Mouse (Mus musculus): ENCODE measurements around the gene Ms4a15. TPM values are rescaled to one million over a fixed set of nuclear protein-coding genes. Genes with fewer than 3 reads are reported as not detected.

Gene Ms4a15
- not detected in 2 replicates for polyA plus RNA-seq (2015; fragmentation: Nextera tagmentation; extraction: Ambion mirVana)

DNA sequence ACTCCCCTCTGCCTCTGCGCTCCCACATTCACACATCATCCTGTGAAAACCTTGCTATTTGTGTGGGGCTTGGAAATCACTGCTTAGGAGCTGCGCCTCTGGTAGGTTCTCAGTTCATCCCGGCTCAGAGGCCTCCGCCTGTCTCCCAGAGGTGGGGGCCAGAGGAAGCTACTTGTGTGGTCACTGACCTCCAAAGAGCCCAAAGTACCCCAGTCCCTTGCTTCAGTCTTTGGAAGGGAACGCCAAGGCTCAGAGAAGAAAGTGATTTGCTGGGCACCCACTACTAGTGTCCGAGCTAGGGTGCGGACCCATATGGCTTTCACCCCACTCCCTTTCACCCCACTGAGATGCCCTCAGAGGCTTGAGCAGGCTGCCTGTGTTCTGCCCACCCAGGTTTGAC lies at the start of gene Ms4a15:
Gene Ms4a15, minus strand, starts transcription at position 101 of the 400 bp plus-strand sequence.
- no peak for ATAC-seq (ENCODE audit: low FRiP score, low TSS enrichment)
- H3K4me1 ChIP-seq (ENCODE audit: insufficient read depth, low read length): no peaks in the 10 kb centered on the region
- no peak within 1 kb of the TSS for H3K4me3 ChIP-seq (ENCODE audit: low read length)
- no peaks in the 10 kb centered on the region for H3K36me3 ChIP-seq (ENCODE audit: insufficient read depth, low read length)
- no peaks in the 10 kb centered on the region for H3K27me3 ChIP-seq (ENCODE audit: insufficient read depth, low read length)
- no peak within 1 kb of the TSS for H3K9ac ChIP-seq (replicated peaks; ENCODE audit: low read length)
- H3K4me2 ChIP-seq (replicated peaks; ENCODE audit: low read depth, low read length): no peak within 1 kb of the TSS
- WGBS: 88% methylated on average over 7 of the region's 7 CpGs
- H3K27ac ChIP-seq (ENCODE audit: low read length): no peak within 1 kb of the TSS
- no peaks in the 10 kb centered on the region for H3K9me3 ChIP-seq (ENCODE audit: low read length)

DNA sequence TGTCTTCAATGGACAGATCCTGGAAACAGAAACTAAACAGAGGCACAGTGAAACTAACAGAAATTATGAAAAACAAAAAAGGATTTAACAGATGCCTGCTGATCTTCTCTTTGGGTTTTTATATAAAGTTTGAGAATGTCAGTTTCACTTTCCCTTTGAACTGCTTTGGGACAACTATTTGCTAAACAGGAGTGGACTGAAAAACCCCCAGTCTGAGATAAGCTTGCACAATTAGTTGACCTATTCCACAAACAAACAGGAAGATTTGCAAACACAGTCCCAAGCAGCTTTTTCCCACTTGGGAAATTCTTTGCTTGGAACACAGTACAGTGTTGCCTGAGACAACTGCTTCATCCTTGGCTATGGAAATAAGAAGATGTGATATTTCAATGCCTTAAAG lies 44.5 kb upstream of the Ms4a15 start:
- ATAC-seq (ENCODE audit: low FRiP score, low TSS enrichment): no peak

DNA sequence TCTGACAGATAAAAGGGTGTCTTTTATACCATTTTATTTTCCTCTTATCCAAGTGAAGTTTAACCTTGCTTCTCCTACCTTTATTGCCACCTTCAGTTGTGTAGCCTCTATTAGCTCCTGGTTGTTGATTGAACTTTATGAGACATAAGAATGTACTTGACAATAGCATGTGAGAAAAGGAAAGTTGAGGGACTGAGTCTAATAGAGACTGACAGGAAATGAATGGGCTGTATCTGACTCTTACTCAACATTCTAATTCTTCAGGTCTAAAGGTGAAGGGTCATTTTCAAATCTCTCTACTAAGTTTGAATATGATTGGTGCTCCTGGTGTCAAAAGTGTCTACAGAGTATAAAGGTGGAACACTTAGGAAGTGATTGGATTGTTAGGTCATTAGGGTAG lies 29.3 kb upstream of the Ms4a15 start:
- Histone ChIP-seq H3K9ac (replicated peaks; ENCODE audit: low read length) (no peak overlapping the region), H3K9me3 (ENCODE audit: low read length) (no peaks in the 10 kb centered on the region; the same call in 1 of the 2 replicates), H3K36me3 (ENCODE audit: insufficient read depth, low read length) (no peaks in the 10 kb centered on the region), H3K27me3 (ENCODE audit: insufficient read depth, low read length) (no peaks in the 10 kb centered on the region), H3K27ac (ENCODE audit: low read length) (no peak overlapping the region), H3K4me2 (replicated peaks; ENCODE audit: low read depth, low read length) (no peak overlapping the region), H3K4me3 (ENCODE audit: low read length) (no peak overlapping the region), H3K4me1 (ENCODE audit: insufficient read depth, low read length) (no peaks in the 10 kb centered on the region)
- ATAC-seq (ENCODE audit: low FRiP score, low TSS enrichment): no peak

More for the DNA sequence above, 44.5 kb upstream of the Ms4a15 start:
- H3K4me1 ChIP-seq (ENCODE audit: insufficient read depth, low read length): no peaks in the 10 kb centered on the region
- no peak overlapping the region for H3K4me2 ChIP-seq (replicated peaks; ENCODE audit: low read depth, low read length)
- no peaks in the 10 kb centered on the region for H3K36me3 ChIP-seq (ENCODE audit: insufficient read depth, low read length)
- H3K27me3 ChIP-seq (ENCODE audit: insufficient read depth, low read length): no peaks in the 10 kb centered on the region
- no peak overlapping the region for H3K9ac ChIP-seq (replicated peaks; ENCODE audit: low read length)
- H3K9me3 ChIP-seq (ENCODE audit: low read length): no peaks in the 10 kb centered on the region
- H3K4me3 ChIP-seq (ENCODE audit: low read length): no peak overlapping the region
- H3K27ac ChIP-seq (ENCODE audit: low read length): no peak overlapping the region

DNA sequence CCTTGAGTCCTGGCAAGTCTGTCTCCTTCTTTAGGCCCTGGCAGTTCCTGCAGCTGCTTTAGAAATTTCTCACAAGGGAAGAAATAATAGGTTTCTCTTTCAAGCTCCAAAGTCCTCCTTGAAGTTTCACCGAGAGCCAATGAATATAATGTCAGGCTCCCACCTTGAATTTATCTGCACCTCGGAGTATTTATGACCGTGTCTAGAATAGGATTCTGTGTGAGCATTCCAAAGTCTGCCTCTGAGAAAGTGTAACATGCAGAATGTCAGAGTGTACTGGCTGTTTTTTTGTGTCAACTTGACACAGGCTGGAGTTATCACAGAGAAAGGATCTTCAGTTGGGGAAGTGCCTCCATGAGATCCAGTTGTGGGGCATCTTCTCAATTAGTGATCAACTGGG lies 24.8 kb upstream of the Ms4a15 start, which contains the start of gene Ms4a18:
Gene Ms4a18, minus strand, starts transcription at position 141 of the 400 bp plus-strand sequence.
- WGBS: 70% methylated on average over 3 of the region's 3 CpGs
- Histone ChIP-seq H3K4me2 (replicated peaks; ENCODE audit: low read depth, low read length) (no peak within 1 kb of the TSS), H3K27ac (ENCODE audit: low read length) (no peak within 1 kb of the TSS), H3K4me3 (ENCODE audit: low read length) (no peak within 1 kb of the TSS), H3K27me3 (ENCODE audit: insufficient read depth, low read length) (no peaks in the 10 kb centered on the region), H3K36me3 (ENCODE audit: insufficient read depth, low read length) (no peaks in the 10 kb centered on the region), H3K4me1 (ENCODE audit: insufficient read depth, low read length) (no peaks in the 10 kb centered on the region), H3K9me3 (ENCODE audit: low read length) (no peaks in the 10 kb centered on the region), H3K9ac (replicated peaks; ENCODE audit: low read length) (no peak within 1 kb of the TSS)
- no peak for ATAC-seq (ENCODE audit: low FRiP score, low TSS enrichment)

DNA sequence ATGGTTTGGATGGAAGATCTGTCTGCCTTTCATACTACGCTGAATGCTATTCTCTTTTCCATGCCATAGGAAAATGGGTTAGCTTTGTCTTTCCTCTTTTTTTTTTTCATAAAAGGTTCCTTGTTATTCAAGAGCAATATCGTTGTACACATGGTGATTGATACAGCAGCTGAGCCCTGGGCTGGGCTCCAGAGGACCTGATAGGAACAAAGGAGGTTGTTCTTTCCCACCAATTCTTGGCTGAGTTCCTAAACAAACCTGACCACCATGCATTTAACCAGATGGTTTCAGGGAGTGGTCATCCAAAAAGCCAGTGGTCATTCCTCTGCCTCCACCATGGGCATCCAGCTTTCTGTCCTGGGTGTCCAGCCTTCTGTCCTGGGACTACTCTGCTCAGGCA lies 24.2 kb upstream of the Ms4a15 start:
- no peak overlapping the region for H3K4me2 ChIP-seq (replicated peaks; ENCODE audit: low read depth, low read length)
- H3K4me3 ChIP-seq (ENCODE audit: low read length): no peak overlapping the region
- 76% methylated on average over 2 of the region's 2 CpGs for WGBS
- no peak overlapping the region for H3K27ac ChIP-seq (ENCODE audit: low read length)
- no peak overlapping the region for H3K9ac ChIP-seq (replicated peaks; ENCODE audit: low read length)
- no peak for ATAC-seq (ENCODE audit: low FRiP score, low TSS enrichment)
- H3K27me3 ChIP-seq (ENCODE audit: insufficient read depth, low read length): no peaks in the 10 kb centered on the region
- H3K36me3 ChIP-seq (ENCODE audit: insufficient read depth, low read length): no peaks in the 10 kb centered on the region
- H3K9me3 ChIP-seq (ENCODE audit: low read length): no peaks in the 10 kb centered on the region
- no peaks in the 10 kb centered on the region for H3K4me1 ChIP-seq (ENCODE audit: insufficient read depth, low read length)

DNA sequence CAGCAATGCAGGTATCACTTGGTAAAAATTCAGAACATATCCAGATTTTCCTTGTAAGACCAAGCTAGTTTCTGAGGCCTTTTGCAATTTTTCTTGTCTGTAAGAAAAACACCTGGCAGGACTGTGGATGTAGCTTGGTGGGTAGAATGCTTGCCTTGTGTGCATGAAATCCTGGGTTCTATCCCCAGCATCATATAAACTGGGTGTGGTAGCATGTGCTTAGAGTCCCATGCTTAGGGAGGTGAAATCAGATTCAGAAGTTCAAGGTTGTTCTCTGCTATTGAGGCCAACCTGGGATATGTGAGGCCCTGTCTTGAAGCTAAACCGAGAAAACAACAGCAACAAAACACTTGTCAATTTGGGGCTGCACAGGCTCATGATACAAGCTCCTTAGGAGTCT lies 22.9 kb upstream of the Ms4a15 start:
- H3K9ac ChIP-seq (replicated peaks; ENCODE audit: low read length): no peak overlapping the region
- no peak overlapping the region for H3K4me2 ChIP-seq (replicated peaks; ENCODE audit: low read depth, low read length)
- H3K4me1 ChIP-seq (ENCODE audit: insufficient read depth, low read length): no peaks in the 10 kb centered on the region
- no peaks in the 10 kb centered on the region for H3K36me3 ChIP-seq (ENCODE audit: insufficient read depth, low read length)
- H3K4me3 ChIP-seq (ENCODE audit: low read length): no peak overlapping the region
- 75% methylated on average over 1 of the region's 1 CpGs for WGBS
- no peaks in the 10 kb centered on the region for H3K9me3 ChIP-seq (ENCODE audit: low read length)
- no peak overlapping the region for H3K27ac ChIP-seq (ENCODE audit: low read length)
- no peak for ATAC-seq (ENCODE audit: low FRiP score, low TSS enrichment)
- H3K27me3 ChIP-seq (ENCODE audit: insufficient read depth, low read length): no peaks in the 10 kb centered on the region

DNA sequence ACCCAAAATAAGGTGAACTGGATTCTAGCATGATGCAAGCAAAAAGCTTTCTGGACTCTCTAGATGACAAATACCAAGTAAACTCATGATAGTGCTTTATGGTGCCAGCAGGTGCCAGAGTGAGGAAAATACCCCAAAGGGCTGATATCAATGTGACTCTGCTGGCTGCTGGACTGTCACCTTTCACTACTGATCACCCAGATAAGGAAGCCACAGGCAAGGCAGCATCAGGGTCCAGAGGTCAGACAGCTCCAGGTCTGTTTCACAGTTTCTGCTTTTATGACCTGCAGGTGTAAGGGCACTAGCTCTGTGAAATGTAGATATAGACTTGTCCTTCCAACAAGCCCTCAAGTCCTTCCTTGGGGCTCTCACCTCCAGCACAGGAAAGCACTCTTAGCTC lies 22.4 kb upstream of the Ms4a15 start:
- no peak for ATAC-seq (ENCODE audit: low FRiP score, low TSS enrichment)
- H3K36me3 ChIP-seq (ENCODE audit: insufficient read depth, low read length): no peaks in the 10 kb centered on the region
- no peaks in the 10 kb centered on the region for H3K4me1 ChIP-seq (ENCODE audit: insufficient read depth, low read length)
- no peak overlapping the region for H3K4me3 ChIP-seq (ENCODE audit: low read length)
- H3K27ac ChIP-seq (ENCODE audit: low read length): no peak overlapping the region
- no peaks in the 10 kb centered on the region for H3K9me3 ChIP-seq (ENCODE audit: low read length)
- no peaks in the 10 kb centered on the region for H3K27me3 ChIP-seq (ENCODE audit: insufficient read depth, low read length)
- H3K4me2 ChIP-seq (replicated peaks; ENCODE audit: low read depth, low read length): no peak overlapping the region
- H3K9ac ChIP-seq (replicated peaks; ENCODE audit: low read length): no peak overlapping the region

DNA sequence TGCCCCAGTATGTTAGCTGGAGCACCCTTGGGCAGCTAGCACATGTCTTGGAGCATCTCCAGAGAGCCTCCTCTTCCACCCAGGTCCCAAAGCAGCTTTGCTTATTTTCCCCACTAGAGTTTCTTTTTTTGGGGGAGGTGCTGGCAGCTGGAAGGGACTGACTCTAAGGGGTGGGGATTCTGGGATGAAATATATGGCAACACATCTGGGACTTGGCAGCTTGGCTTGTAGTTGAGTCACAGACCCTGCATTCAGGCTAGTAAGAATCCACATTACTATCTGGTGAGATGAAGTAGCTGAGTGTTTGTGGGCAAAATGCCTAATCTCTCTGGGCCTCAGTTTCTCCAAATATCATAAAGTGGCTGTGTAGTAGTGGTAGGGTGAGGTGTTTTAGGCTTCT lies 1.1 kb downstream of the Ms4a15 start:
- Histone ChIP-seq H3K9ac (replicated peaks; ENCODE audit: low read length) (no peak overlapping the region), H3K27ac (ENCODE audit: low read length) (no peak overlapping the region), H3K4me2 (replicated peaks; ENCODE audit: low read depth, low read length) (no peak overlapping the region), H3K27me3 (ENCODE audit: insufficient read depth, low read length) (no peaks in the 10 kb centered on the region), H3K36me3 (ENCODE audit: insufficient read depth, low read length) (no peaks in the 10 kb centered on the region), H3K4me3 (ENCODE audit: low read length) (no peak overlapping the region), H3K9me3 (ENCODE audit: low read length) (no peaks in the 10 kb centered on the region), H3K4me1 (ENCODE audit: insufficient read depth, low read length) (no peaks in the 10 kb centered on the region)
- ATAC-seq (ENCODE audit: low FRiP score, low TSS enrichment): no peak

DNA sequence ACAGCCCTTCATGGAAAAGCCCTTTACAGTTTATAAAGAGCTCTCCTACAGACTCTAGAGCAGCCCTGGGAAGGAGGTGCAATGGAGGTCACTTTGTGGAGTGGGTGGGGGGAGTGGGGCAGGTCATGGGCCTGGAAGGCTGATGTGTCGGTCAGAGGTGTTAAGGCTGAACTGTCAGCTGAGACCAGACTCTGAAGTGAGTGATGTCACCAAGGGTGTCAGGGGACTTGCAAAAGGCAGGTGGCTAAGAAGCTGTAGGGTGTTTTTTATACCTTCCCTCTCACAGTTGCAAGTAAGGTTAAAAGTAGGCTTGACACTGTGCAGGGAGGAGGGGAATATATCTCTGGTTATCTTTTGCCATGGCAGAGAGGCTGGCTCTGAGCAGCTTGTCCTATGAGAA lies 2.3 kb downstream of the Ms4a15 start:
- Histone ChIP-seq H3K27me3 (ENCODE audit: insufficient read depth, low read length) (no peaks in the 10 kb centered on the region), H3K27ac (ENCODE audit: low read length) (no peak overlapping the region), H3K4me2 (replicated peaks; ENCODE audit: low read depth, low read length) (no peak overlapping the region), H3K9me3 (ENCODE audit: low read length) (no peaks in the 10 kb centered on the region), H3K36me3 (ENCODE audit: insufficient read depth, low read length) (no peaks in the 10 kb centered on the region), H3K9ac (replicated peaks; ENCODE audit: low read length) (no peak overlapping the region), H3K4me3 (ENCODE audit: low read length) (no peak overlapping the region), H3K4me1 (ENCODE audit: insufficient read depth, low read length) (no peaks in the 10 kb centered on the region)
- no peak for ATAC-seq (ENCODE audit: low FRiP score, low TSS enrichment)
- 6% methylated on average over 1 of the region's 1 CpGs for WGBS

DNA sequence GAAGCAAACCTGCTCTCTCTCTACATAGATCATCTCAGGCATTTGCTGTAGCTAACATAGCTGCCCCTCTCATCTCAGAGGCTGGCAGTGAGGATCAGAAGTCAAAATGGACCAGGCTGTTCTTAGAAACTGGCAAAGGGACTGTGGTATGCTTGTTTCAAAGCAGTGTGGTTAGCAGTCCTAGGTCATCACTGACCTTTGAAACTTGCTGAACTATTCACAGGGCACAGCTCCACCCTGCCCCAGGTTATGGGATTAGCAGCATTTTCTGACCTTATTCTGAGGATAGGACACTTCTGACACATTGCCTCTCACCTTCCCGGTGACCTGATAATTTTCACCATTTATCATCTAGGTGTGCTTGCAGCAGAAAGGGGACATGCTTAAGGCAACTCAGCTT lies 4.5 kb downstream of the Ms4a15 start:
- WGBS: 89% methylated on average over 1 of the region's 1 CpGs
- ATAC-seq (ENCODE audit: low FRiP score, low TSS enrichment): no peak
- no peaks in the 10 kb centered on the region for H3K27me3 ChIP-seq (ENCODE audit: insufficient read depth, low read length)
- H3K9ac ChIP-seq (replicated peaks; ENCODE audit: low read length): no peak overlapping the region
- no peak overlapping the region for H3K27ac ChIP-seq (ENCODE audit: low read length)
- no peak overlapping the region for H3K4me2 ChIP-seq (replicated peaks; ENCODE audit: low read depth, low read length)
- no peaks in the 10 kb centered on the region for H3K9me3 ChIP-seq (ENCODE audit: low read length)
- no peaks in the 10 kb centered on the region for H3K4me1 ChIP-seq (ENCODE audit: insufficient read depth, low read length)
- H3K36me3 ChIP-seq (ENCODE audit: insufficient read depth, low read length): no peaks in the 10 kb centered on the region
- no peak overlapping the region for H3K4me3 ChIP-seq (ENCODE audit: low read length)

DNA sequence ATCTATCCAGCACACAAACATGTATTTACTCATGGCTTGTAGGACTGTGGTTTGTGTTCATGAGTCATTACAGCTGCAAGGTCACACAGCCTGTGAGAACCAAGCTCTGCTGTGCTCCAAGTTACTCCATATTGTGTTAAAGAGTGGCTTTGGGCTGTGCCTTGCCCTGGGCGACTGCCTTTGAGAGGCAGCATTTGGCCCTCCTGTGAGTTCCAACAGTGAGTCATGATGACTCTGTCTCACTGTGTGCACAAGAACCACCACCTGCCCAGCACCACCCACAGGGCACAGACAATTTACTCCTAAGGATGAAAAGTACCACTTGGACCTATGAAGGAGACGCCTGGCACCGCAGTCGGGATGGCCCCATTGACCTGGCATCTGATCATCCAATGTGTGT lies 7.2 kb downstream of the Ms4a15 start:
- 88% methylated on average over 4 of the region's 4 CpGs for WGBS
- no peak overlapping the region for H3K27ac ChIP-seq (ENCODE audit: low read length)
- no peaks in the 10 kb centered on the region for H3K4me1 ChIP-seq (ENCODE audit: insufficient read depth, low read length)
- H3K4me2 ChIP-seq (replicated peaks; ENCODE audit: low read depth, low read length): no peak overlapping the region
- ATAC-seq (ENCODE audit: low FRiP score, low TSS enrichment): no peak
- no peak overlapping the region for H3K9ac ChIP-seq (replicated peaks; ENCODE audit: low read length)
- no peak overlapping the region for H3K4me3 ChIP-seq (ENCODE audit: low read length)
- H3K9me3 ChIP-seq (ENCODE audit: low read length): no peaks in the 10 kb centered on the region
- H3K27me3 ChIP-seq (ENCODE audit: insufficient read depth, low read length): no peaks in the 10 kb centered on the region
- no peaks in the 10 kb centered on the region for H3K36me3 ChIP-seq (ENCODE audit: insufficient read depth, low read length)

All from kidney, embryonic 16.5 days (tissue).